Mouse (Mus musculus): ENCODE data around the gene Cep85l.
A peak's percentile ranks its signal among the peaks of the same experiment; 100 is the strongest.

Cep85l gene

DNA sequence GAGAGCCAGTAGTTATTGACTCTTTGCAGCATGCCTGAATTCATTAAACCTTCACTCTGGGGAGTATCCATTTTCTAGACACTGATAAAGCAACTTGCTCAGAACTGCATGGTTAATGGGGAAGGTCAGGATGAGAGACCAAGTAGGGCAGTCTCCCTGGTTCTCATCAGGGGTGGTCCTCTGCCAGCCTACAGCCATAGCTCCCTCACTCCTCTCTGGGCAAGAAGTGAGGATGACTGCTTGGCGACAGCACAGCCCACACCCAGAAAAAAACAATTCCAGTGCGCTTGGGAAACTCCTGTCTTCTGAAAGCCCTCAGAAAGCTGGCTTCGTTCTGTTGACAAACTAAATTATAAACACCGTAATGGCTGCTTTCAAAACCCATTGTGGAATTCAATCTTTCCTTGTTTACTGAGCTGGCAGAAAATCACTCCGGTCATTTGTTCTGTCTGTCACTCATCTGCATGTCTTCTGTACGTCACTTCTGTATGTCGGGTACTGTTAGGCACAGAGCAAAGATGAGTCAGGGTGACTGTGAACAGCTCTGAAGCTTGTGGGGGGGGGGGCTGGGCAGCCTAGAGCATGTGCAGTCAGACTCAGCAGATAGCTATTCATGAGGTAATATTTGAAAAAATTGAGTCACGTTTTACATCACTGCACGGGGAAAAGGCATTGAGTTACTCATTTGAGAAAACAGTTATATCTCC, 15.3 kb upstream of the Cep85l start:
- DNase-seq (ENCODE audit: low spot score): no peak

DNA sequence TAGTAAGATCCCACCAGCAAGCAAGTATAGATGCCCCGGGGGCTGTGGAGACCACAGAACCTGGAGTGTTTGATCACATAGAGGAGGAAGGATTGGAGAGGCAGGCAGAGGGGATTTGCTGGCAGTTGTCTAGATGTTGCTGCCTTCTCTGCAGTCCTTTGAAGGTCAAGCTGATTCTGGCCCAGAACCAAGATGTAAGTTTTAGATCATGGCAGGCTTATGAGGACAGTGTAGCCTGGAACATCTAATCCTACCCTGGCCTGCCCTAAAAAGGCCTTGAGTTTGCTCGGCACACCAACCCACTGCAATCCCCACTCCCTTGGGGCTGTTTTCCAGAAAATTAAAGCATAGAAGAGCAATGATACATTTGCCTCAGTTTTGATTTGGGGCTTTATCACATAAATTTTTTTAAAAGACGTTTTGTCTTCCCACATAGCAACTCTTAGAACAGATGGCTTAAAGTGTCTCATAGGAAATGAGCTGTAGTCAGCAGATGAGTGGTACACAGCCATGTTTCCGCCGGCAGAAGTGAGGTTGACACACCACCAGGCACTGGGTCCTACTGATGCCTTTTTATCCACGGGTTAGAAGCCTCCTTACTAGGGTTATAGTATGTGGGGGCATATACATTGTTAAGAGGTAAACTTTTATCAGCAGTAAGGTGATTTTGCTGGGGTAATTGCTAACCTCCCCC, 8.6 kb upstream of the Cep85l start:
- DNase-seq (ENCODE audit: low spot score): no peak

DNA sequence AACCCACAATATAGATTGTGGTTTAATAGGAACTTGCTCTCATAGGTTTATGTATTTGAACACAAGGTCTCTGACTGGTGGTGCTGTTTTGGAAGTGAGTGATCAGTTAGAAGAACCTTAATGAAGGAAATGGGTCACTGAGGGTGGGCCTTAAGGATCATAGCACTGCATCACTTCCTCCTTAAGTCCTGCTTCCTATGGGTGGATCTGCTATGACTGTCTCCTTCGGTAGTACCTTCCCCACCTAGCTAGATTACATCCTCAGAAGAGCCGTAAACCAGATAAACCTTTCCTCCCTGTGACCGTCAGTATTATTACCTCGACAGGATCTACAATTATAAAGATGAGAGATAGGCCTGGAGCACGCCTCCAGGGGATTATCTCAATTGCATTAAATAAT, 5.7 kb upstream of the Cep85l start:
- no peak for DNase-seq (ENCODE audit: low spot score)

DNA sequence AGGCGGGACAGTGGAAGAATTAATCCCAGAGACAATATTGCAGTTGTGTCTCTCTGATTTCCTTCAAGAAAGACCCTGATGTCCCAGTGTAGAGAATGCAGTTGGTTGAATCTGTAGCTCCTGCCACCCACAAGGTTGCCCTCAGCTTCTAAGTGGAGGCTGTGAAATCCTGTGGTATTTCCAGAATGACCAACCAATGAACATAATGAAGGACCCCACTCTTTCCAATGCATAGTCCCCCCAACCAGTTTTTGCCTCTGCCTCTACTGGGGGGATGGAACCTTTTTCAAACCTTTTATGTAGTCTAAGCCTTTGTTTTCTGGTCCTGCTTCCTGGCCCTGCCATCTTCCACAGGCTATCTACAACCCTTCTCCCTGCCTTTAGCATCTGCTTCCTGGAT, 5.1 kb upstream of the Cep85l start:
- DNase-seq (ENCODE audit: low spot score): no peak

DNA sequence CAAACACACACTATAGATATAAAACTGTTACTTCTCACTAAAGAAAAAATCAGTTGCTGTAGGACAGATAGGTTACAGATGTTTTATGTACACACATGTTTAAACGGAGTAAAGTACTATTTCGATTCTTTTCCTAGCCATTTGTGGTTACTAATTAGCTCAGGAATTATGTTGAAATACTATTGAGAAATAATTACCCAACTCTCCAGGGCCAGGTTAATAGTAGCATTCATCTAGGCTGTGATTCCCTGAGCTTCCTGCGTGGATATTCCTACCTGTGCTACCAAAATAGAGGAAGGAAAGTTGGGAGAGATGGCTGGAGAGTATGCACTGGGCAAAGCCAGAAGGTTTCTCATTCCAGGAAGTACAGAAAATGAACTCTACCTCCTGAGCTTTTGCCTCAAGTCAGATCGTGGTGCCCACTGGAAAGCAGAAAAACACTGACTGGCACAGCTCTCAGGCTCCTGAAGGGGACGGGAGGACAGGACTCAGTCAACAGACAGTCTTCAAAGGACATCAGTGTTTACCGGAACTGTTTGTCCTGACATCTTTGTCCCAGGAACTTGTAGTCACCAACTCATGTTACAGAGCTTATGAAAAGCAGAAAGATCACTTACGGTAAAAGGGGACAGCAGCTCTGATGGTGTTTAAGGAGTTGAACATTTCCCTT, 3.1 kb upstream of the Cep85l start:
- DNase-seq (ENCODE audit: low spot score): no peak

DNA sequence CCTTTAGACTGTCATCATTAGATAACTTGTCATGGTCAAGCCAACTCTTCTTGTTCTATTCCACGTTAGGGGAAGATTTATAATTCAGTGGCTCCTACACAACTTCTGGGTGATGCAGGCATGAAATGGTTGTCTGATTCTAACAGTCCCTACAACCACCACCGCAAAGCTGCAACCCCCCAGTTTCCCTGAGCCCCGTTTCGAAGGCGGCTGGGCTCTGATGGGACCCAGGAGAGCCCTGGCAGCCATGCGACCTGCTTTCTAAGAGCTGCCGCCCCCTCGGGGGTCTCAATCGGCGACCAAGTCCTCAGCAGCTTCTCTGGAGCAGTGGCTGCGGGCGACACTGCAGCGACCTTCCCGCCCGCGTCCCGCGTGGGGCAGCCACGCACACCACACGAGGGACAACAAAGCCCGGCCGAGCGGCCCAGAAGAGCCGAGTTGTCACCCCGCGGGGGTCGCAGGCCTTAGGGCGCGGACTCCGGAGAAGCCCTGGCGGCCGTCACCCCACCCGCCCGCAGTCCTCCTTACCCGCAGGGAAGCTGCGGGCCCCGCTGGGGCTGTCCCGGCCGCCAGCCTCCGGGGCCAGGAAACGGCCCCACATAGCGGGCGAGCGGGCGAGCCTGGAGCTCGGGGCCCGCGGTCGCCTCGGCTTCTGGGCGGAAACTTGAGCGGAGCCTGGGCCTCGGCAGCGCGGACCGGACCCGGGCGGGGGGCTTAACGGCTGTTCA, 602 bp downstream of the Cep85l start:
- no peak for DNase-seq (ENCODE audit: low spot score)

DNA sequence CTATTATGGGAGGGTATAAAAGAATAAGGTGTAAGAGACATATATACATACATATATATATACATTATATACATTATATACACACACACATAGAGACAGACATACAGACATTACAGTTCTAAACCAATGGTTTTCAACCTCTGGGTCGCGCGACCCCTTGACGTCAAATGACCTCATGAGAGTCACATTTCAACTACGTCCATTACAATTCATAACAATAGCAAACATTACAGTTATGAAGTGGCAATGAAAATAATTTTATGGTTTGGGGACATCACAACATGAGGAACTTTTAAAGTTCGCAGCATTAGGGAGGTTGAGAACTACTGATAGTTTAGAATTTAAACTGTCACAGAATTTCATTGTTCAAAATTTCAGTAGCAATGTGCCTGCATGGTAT, 1.5 kb downstream of the Cep85l start:
- no peak for DNase-seq (ENCODE audit: low spot score)

DNA sequence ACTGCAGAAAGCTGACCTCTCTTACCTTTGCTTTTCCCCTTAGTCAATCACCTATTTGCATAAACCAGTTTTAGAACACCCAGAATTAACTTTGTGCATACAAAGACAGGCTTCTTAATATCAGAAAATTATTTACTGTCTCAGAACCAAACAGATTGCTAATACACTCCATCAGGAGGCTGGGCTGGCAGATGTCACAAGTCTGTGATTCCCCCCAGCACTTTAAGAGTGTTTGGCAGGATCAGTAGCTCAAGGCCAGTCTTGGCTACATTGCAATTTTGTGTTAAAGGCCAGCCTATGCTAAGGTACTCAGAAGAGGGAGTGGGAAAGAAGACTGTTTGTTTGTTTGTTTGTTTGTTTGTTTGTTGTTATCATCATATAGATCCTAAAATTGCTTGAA, 2.7 kb downstream of the Cep85l start:
- no peak for DNase-seq (ENCODE audit: low spot score)

DNA sequence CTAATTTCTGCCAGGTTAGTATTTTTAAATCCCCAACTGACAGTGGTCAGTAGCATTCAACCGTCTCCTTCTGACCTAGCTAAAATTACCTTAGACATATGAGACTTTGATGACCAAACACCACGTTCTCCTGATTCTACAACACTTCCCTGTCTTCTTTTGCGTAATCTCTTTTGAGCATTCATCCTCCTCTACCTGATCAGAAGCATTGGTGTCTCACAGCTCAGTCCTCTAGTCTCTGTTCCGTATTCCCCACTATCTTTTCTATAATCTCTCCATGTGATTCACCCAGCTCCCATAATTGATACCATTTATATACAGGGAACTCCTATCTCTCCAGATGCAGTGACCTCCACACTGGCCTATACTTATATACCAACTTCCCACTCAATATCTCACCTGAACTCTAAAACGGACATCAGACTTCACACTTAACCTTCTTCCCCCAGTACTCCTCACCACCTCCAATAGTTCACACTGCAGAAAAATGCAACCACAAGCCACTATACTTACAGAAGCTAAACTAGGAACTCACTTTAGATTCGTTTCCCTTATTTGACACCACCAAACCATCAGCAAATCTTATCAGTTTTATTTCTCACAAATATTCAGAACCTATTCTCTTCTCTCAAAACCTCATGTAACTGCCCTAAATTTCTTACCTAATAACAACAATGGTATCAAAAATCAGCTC, 5.7 kb downstream of the Cep85l start:
- DNase-seq (ENCODE audit: low spot score): no peak

DNA sequence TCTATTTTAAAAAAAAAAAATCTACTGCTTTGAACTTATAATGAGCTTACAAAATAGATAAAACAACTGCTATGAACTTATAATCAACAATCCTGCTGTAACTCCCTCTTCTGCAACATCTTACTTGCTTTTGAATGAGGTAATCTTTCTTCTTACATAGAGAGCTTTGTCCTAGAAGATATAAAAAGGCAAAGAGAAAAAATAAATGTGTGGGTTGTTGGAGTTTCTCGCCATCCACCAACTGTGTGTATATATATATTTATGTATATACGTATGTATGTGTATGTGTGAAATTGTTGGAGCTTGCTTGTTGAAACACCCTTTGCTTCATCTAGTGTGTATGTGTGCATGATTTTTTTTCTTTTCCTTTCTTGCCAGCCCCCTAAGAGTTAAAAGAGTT, 12.5 kb downstream of the Cep85l start:
- no peak for DNase-seq (ENCODE audit: low spot score)

DNA sequence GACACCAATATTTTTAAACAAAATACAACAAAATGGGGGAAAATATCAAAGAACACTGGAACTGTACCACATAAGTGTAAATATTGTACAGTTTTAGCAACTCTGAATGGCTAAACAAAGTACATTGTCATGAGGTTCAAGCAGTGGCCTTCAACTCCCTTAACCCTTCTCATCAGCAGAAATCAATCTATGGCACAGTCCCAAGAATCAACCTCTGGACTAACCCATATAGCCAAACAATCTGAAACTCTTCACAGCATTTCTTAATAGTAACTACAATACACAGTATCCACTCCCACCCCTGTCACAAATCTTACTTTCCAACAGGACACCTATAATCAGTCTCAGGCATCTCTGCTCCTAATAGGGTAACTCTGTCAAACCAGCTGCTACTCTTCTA, 15.4 kb downstream of the Cep85l start:
- DNase-seq (ENCODE audit: low spot score): no peak

DNA sequence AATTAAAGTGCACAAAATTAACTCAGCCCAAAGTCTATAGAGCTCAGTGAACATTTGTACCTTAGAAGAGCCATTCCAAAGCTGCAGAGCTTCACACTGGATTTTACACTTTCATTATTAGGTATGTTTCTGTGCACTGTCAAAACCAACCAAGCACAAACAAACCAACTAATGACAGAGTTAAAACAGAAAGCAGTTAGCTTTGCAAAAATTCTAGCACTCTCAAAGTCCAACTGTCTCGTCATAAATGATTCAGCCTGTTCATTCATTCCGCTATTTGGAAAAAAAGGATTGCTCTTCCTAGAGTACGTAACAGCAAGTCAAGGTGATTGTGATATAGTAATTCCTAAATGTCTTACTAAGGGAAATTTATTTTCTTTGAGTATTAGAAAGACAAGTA, 20.7 kb downstream of the Cep85l start:
- DNase-seq (ENCODE audit: low spot score): no peak

DNA sequence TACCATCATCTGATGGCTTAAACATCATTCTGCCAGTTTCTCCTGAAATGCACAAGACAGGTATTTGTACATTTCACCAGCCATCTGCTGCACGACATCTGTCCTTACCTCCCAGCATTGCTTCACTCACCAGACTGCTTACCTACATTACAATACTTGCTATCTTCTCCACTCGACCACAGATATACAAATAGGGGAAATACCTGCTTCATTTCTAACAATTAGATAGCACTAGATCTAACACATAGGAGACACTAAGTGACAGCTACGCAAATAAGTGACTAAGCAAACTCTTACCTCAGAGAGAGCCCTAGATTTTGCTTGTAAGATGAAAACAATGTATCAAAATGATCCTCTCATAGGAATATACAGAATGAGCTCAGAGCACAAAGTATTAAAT, 26.1 kb downstream of the Cep85l start:
- no peak for DNase-seq (ENCODE audit: low spot score)

DNA sequence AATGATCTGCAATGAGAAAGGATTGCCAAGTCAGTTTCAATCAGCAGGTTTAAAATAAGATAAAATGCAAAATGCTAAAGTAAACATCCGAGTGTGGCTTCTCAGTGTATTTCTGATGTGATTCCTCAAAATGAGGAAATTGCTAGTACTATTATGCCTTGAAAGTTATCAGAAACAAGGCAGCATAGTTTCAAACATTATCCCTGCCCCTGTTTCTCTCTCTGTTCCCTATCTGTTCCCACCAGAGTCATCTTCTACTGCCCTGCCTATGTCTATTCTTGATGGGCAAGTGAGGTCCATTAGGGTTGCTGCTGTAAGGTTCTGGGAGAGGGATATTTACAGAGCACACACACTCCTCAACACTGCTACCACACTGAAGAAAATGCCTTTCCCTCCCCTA, 30.5 kb downstream of the Cep85l start:
- DNase-seq (ENCODE audit: low spot score): no peak

DNA sequence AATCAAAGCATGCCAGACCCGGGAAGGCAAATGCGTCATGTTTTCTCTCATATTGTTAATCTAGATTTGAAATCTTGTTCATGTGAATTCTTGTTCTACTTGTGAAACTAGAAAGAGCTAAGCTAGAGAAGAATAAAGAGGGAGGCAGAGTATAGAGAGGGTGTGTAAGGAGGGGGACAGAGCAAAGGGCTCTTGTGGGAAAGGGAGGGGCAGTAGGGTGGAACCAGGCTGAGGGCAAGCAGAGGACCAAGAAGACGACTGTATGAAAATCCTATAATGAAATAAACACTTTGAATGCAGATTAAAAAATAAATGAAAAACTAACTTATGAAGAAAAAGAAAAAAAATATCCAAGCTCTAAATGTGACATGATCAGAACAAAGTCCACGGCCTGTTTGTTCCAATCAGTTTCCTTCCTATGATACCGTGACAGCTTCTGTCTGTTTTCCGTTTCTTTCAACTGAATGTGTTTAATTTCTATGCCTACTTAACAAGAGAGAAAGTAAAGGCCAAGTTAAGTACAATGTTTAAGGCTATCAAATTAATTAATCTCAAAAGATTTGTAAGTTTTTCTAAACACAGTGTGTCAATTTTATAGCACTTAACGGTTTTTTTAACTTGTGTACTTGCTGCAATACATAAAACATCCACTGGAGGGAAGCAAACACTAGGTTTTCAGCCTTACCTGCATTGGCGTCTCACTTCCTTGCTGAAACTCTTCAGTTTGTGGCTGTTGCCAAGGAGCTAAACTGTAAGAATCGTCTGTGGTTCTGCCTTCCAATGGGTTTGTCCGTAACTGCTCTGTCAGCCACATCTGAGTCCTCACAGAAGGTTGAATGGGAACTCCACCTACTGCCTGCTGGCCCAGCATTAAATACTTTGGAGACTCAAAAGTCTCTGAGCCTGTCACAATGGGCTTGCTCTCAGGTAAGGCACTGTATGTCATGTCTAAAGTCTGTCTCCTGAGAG, 31.7 kb downstream of the Cep85l start:
- DNase-seq (ENCODE audit: low spot score): peak; percentile 35

DNA sequence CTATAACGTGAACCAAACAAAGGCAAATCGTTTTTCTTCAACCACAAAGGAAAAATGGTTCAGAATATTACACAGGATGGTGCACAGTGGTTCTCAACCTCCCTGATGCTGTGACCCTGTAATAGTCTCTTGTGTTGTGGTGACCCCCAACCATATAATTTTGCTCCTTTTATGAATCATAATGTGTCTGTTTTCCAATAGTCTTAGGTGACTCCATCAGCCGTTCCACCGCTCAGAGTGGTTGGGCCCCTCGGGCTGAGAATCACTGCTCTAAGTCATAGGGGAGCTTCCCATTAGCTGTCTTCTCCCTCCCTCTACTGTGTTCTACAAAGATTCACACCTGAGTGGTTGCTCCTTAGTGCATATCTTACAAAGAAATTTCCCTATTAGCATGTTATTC, 32.8 kb downstream of the Cep85l start:
- DNase-seq (ENCODE audit: low spot score): no peak

DNA sequence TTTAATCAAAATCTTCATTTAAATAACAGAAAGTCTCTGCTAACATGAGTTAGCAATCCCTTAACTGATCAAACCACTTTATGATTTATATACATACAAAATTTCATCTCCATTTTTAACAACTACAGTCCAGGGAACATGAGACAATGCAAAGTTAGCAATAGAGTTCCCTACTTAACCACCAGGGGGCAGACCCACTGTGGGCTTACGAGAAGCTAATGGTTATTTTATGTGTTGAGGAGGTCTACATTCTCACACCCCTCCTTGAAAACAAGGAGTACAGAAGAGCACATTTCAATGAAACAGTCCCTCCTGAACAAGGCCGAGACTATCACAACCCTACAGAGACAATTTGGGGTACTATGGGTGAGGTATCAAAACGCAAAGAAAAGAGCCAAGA, 33.2 kb downstream of the Cep85l start:
- DNase-seq (ENCODE audit: low spot score): peak; percentile 32

DNA sequence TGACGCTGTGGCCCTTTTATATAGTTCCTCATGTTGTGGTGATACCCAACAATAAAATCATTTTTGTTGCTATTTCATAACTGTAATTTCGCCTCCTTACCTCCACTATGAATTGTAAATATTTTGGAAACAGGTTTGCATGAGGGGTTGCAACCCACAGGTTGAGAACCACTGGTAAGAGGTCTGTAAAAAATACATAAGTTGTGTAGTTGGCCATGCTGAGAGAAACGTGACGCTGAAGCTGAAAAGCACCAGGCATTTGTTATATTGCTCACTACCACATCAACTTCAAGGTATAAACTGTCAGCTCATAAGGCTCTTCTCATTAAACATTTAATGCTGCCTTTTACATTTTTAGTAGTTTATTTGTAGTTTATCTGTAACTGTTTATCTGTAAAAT, 34.2 kb downstream of the Cep85l start:
- DNase-seq (ENCODE audit: low spot score): no peak

DNA sequence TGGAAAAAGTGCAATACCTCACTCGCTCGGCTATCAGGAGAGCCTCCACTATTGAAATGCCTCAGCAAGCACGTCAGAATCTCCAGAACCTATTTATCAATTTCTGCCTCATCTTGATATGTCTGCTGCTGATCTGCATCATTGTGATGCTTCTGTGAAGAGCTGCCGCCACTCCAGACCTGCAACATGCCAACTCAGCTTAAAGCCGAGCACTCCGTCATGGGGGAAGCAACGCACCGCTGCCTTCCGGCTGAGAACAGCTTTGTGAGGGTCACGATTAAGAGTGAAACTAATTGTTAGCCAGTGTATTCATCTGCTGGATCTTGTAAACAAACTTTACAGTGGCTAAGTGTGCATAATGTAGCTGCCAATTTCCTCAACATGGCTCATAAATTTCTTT, 35.9 kb downstream of the Cep85l start:
- no peak for DNase-seq (ENCODE audit: low spot score)

DNA sequence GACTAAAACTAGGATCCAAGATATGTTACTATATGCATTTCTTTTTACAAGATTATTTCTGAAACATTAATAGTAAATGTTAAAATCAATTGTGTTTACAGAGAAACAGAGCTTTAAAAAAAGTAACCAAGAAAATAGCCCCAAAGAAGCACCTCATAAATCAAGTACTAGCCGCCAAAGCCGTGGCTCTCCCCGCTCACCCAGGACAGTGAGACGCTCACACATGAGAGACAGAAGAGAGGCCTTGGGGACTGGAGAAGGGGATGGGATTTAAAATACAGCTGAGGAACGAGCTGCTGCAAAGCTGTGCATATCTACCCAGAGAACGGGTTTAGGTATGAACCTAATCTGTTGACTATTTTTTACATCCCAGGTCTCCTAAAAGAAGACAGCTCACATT, 36.4 kb downstream of the Cep85l start:
- no peak for DNase-seq (ENCODE audit: low spot score)

DNA sequence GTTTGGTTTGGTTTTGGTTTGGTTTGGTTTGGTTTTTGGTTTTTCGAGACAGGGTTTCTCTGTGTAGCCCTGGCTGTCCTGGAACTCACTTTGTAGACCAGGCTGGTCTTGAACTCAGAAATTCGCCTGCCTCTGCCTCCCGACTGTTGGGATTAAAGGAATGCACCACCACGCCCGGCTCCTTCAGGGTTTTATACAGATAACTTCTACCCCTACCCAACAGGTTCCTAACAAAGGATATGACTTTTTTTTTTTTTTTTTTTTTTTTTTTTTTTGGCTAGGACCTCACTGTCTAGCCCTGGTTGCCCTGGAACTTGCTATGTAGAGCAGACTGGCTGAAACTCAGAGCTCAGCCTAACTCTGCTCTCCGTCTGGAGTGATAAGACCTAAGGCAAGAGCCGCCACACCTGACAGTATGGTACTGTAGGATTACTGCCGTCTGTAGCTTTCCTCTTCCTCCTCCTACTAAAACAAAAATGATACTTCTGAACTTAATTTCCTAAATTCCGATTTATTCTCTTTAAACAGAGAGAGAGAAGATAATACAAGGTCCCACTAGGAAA, 37.5 kb downstream of the Cep85l start:
- no peak for DNase-seq (ENCODE audit: low spot score)

Data from urinary bladder, postnatal 25 days (tissue).